Mouse (Mus musculus): ENCODE measurements around the gene Tubb3. TPM values are rescaled to one million over a fixed set of nuclear protein-coding genes. Genes with fewer than 3 reads are reported as not detected.
"Not testable (repeated sequence)": the region's sequence is repeated elsewhere in the genome, so short reads cannot be mapped to it uniquely, and the experiment has no call there.

The Tubb3 gene
- polyA plus RNA-seq, 1 experiment from 2014 or later = 46.7 TPM

GRCm38 (mm10) chr8:123428343-123428893, 17.2 kb downstream of the Tubb3 start:
- peaks cover 39% of the 10 kb centered on the region for H3K9me3 ChIP-seq (replicated peaks; ENCODE audit: control insufficient read depth, low read length)
- H3K4me2 ChIP-seq (ENCODE audit: low read depth, low read length) = no peak overlapping the region
- H3K27me3 ChIP-seq (ENCODE audit: control insufficient read depth, insufficient read depth, low read length) = no peaks in the 10 kb centered on the region
- H3K36me3 ChIP-seq (ENCODE audit: control insufficient read depth, insufficient read depth, low read length) = no peaks in the 10 kb centered on the region; the same call in 1 of the 2 replicates
- H3K27ac ChIP-seq (ENCODE audit: low read length) = no peak overlapping the region
- H3K4me1 ChIP-seq (ENCODE audit: control insufficient read depth, insufficient read depth, low read length) = no peaks in the 10 kb centered on the region
- no peak overlapping the region for H3K4me3 ChIP-seq (replicated peaks; ENCODE audit: low read length)
- no peak for ATAC-seq (ENCODE audit: insufficient read depth, low FRiP score)
- WGBS = 95% methylated on average over 29 of the region's 29 CpGs
- H3K9ac ChIP-seq (ENCODE audit: low read length) = no peak overlapping the region

GRCm38 (mm10) chr8:123428939-123429721, 17.9 kb downstream of the Tubb3 start:
- H3K9ac ChIP-seq (ENCODE audit: low read length) = no peak overlapping the region
- no peak for ATAC-seq (ENCODE audit: insufficient read depth, low FRiP score)
- 95% methylated on average over 23 of the region's 23 CpGs for WGBS
- peaks cover 39% of the 10 kb centered on the region for H3K9me3 ChIP-seq (replicated peaks; ENCODE audit: control insufficient read depth, low read length)
- H3K36me3 ChIP-seq (ENCODE audit: control insufficient read depth, insufficient read depth, low read length) = no peaks in the 10 kb centered on the region; the same call in 1 of the 2 replicates
- H3K4me2 ChIP-seq (ENCODE audit: low read depth, low read length) = no peak overlapping the region
- no peaks in the 10 kb centered on the region for H3K4me1 ChIP-seq (ENCODE audit: control insufficient read depth, insufficient read depth, low read length)
- no peak overlapping the region for H3K27ac ChIP-seq (ENCODE audit: low read length)
- H3K4me3 ChIP-seq (replicated peaks; ENCODE audit: low read length) = no peak overlapping the region
- H3K27me3 ChIP-seq (ENCODE audit: control insufficient read depth, insufficient read depth, low read length) = no peaks in the 10 kb centered on the region

- not testable (repeated sequence) for H3K4me3 ChIP-seq (replicated peaks; ENCODE audit: low read length); H3K4me1 ChIP-seq (ENCODE audit: control insufficient read depth, insufficient read depth, low read length); H3K4me2 ChIP-seq (ENCODE audit: low read depth, low read length); ATAC-seq (ENCODE audit: insufficient read depth, low FRiP score); H3K9ac ChIP-seq (ENCODE audit: low read length); H3K27me3 ChIP-seq (ENCODE audit: control insufficient read depth, insufficient read depth, low read length); H3K27ac ChIP-seq (ENCODE audit: low read length); H3K36me3 ChIP-seq (ENCODE audit: control insufficient read depth, insufficient read depth, low read length)
- H3K9me3 ChIP-seq (replicated peaks; ENCODE audit: control insufficient read depth, low read length) = peaks cover 39% of the 10 kb centered on the region
- 97% methylated on average over 14 of the region's 15 CpGs for WGBS
Measured at GRCm38 (mm10) chr8:123429722-123430013, 18.4 kb downstream of the Tubb3 start.

GRCm38 (mm10) chr8:123430936-123431335, 19.7 kb downstream of the Tubb3 start:
- not testable (repeated sequence) for ATAC-seq (ENCODE audit: insufficient read depth, low FRiP score); H3K4me3 ChIP-seq (replicated peaks; ENCODE audit: low read length); H3K4me2 ChIP-seq (ENCODE audit: low read depth, low read length); H3K4me1 ChIP-seq (ENCODE audit: control insufficient read depth, insufficient read depth, low read length); H3K9ac ChIP-seq (ENCODE audit: low read length); H3K27me3 ChIP-seq (ENCODE audit: control insufficient read depth, insufficient read depth, low read length); H3K36me3 ChIP-seq (ENCODE audit: control insufficient read depth, insufficient read depth, low read length); H3K27ac ChIP-seq (ENCODE audit: low read length)
- peaks cover 39% of the 10 kb centered on the region for H3K9me3 ChIP-seq (replicated peaks; ENCODE audit: control insufficient read depth, low read length)
- WGBS = 89% methylated on average over 8 of the region's 8 CpGs

- H3K4me2 ChIP-seq (ENCODE audit: low read depth, low read length) = no peak overlapping the region
- WGBS = 95% methylated on average over 25 of the region's 25 CpGs
- H3K4me3 ChIP-seq (replicated peaks; ENCODE audit: low read length) = no peak overlapping the region
- no peaks in the 10 kb centered on the region for H3K27me3 ChIP-seq (ENCODE audit: control insufficient read depth, insufficient read depth, low read length)
- no peak for ATAC-seq (ENCODE audit: insufficient read depth, low FRiP score)
- H3K27ac ChIP-seq (ENCODE audit: low read length) = no peak overlapping the region
- H3K9ac ChIP-seq (ENCODE audit: low read length) = no peak overlapping the region
- H3K36me3 ChIP-seq (ENCODE audit: control insufficient read depth, insufficient read depth, low read length) = no peaks in the 10 kb centered on the region; the same call in 1 of the 2 replicates
- H3K4me1 ChIP-seq (ENCODE audit: control insufficient read depth, insufficient read depth, low read length) = no peaks in the 10 kb centered on the region
- H3K9me3 ChIP-seq (replicated peaks; ENCODE audit: control insufficient read depth, low read length) = peaks cover 34% of the 10 kb centered on the region
Measured at GRCm38 (mm10) chr8:123431616-123432365, 20.6 kb downstream of the Tubb3 start.

- H3K4me1 ChIP-seq (ENCODE audit: control insufficient read depth, insufficient read depth, low read length) = no peaks in the 10 kb centered on the region
- ATAC-seq (ENCODE audit: insufficient read depth, low FRiP score) = no peak
- 91% methylated on average over 16 of the region's 16 CpGs for WGBS
- H3K4me2 ChIP-seq (ENCODE audit: low read depth, low read length) = no peak overlapping the region
- peaks cover 28% of the 10 kb centered on the region for H3K9me3 ChIP-seq (replicated peaks; ENCODE audit: control insufficient read depth, low read length)
- no peak overlapping the region for H3K9ac ChIP-seq (ENCODE audit: low read length)
- no peaks in the 10 kb centered on the region; the same call in 1 of the 2 replicates for H3K36me3 ChIP-seq (ENCODE audit: control insufficient read depth, insufficient read depth, low read length)
- H3K27ac ChIP-seq (ENCODE audit: low read length) = no peak overlapping the region
- no peak overlapping the region for H3K4me3 ChIP-seq (replicated peaks; ENCODE audit: low read length)
- no peaks in the 10 kb centered on the region for H3K27me3 ChIP-seq (ENCODE audit: control insufficient read depth, insufficient read depth, low read length)
Measured at GRCm38 (mm10) chr8:123432381-123432780, 21.2 kb downstream of the Tubb3 start.

- H3K9me3 ChIP-seq (replicated peaks; ENCODE audit: control insufficient read depth, low read length) = peaks cover 17% of the 10 kb centered on the region
- not testable (repeated sequence) for H3K4me1 ChIP-seq (ENCODE audit: control insufficient read depth, insufficient read depth, low read length); ATAC-seq (ENCODE audit: insufficient read depth, low FRiP score); H3K36me3 ChIP-seq (ENCODE audit: control insufficient read depth, insufficient read depth, low read length); H3K9ac ChIP-seq (ENCODE audit: low read length); H3K27ac ChIP-seq (ENCODE audit: low read length); H3K4me2 ChIP-seq (ENCODE audit: low read depth, low read length); H3K4me3 ChIP-seq (replicated peaks; ENCODE audit: low read length); H3K27me3 ChIP-seq (ENCODE audit: control insufficient read depth, insufficient read depth, low read length)
- 96% methylated on average over 43 of the region's 47 CpGs for WGBS
Measured at GRCm38 (mm10) chr8:123433241-123433974, 22.2 kb downstream of the Tubb3 start.

GRCm38 (mm10) chr8:123441788-123442187, 30.6 kb downstream of the Tubb3 start:
- Histone ChIP-seq H3K4me3 (replicated peaks; ENCODE audit: low read length) (no peak overlapping the region), H3K36me3 (ENCODE audit: control insufficient read depth, insufficient read depth, low read length) (no peaks in the 10 kb centered on the region), H3K9me3 (replicated peaks; ENCODE audit: control insufficient read depth, low read length) (no peaks in the 10 kb centered on the region), H3K4me2 (ENCODE audit: low read depth, low read length) (no peak overlapping the region), H3K4me1 (ENCODE audit: control insufficient read depth, insufficient read depth, low read length) (0 out of 2 replicates have a peak, but pooled peaks cover 5% of the 10 kb centered on the region), H3K27me3 (ENCODE audit: control insufficient read depth, insufficient read depth, low read length) (no peaks in the 10 kb centered on the region), H3K9ac (ENCODE audit: low read length) (no peak overlapping the region), H3K27ac (ENCODE audit: low read length) (no peak overlapping the region)
- no peak for ATAC-seq (ENCODE audit: insufficient read depth, low FRiP score)
- 89% methylated on average over 2 of the region's 2 CpGs for WGBS

Measured in stomach, embryonic 16.5 days (tissue).